Mouse (Mus musculus) kidney, embryonic 15.5 days (tissue): ENCODE data around the gene Cryba4. TPM values are rescaled to one million over a fixed set of nuclear protein-coding genes. Genes with fewer than 3 reads are reported as not detected.

Source experiments
- ATAC-seq: fragments of 200-750 bp; cut with Nextera tagmentation; replicated peaks from 2 replicates; pipeline ENCODE4 v1.8.0; 2017; ENCODE audit warnings: moderate TSS enrichment; ENCODE audit not compliant: low FRiP score
- H3K27ac ChIP-seq: fragments of 300-500 bp; sonication (generic); 2 replicates; pipeline ENCODE4 v1.5.1; 2015; ENCODE audit warnings: mild to moderate bottlenecking, inconsistent platforms
- H3K27me3 ChIP-seq: fragments of 300-500 bp; sonication (generic); 2 replicates; pipeline ENCODE4 v1.6.1; 2015; ENCODE audit warnings: inconsistent platforms
- H3K36me3 ChIP-seq: fragments of 300-500 bp; sonication (generic); 2 replicates; pipeline ENCODE4 v1.6.1; 2015; ENCODE audit warnings: inconsistent platforms
- H3K4me1 ChIP-seq: fragments of 300-500 bp; sonication (generic); 2 replicates; pipeline ENCODE4 v1.6.1; 2015; ENCODE audit warnings: inconsistent platforms
- H3K4me2 ChIP-seq: fragments of 300-500 bp; sonication (generic); 2 replicates; pipeline ENCODE4 v1.6.1; 2015; ENCODE audit warnings: moderate library complexity, mild to moderate bottlenecking, inconsistent platforms
- H3K4me3 ChIP-seq: fragments of 300-500 bp; sonication (generic); replicated peaks from 2 replicates; pipeline ENCODE4 v1.5.1; 2015; ENCODE audit warnings: mild to moderate bottlenecking, inconsistent platforms
- H3K9ac ChIP-seq: fragments of 300-500 bp; sonication (generic); 2 replicates; pipeline ENCODE4 v1.6.1; 2015; ENCODE audit warnings: mild to moderate bottlenecking, inconsistent platforms
- H3K9me3 ChIP-seq: fragments of 300-500 bp; sonication (generic); replicated peaks from 2 replicates; pipeline ENCODE4 v1.6.1; 2016; ENCODE audit warnings: inconsistent platforms
- WGBS: fragments of 180-500 bp; shearing (Covaris S2); methylation state at CpG from one replicate; pipeline ENCODE4 v1.1.7; 2015; ENCODE audit warnings: mixed read lengths; 5-methylcytosine and 5-hydroxymethylcytosine counted together
- polyA plus RNA-seq: library from polyadenylated mRNA; unstranded; fragments of >200 nt; fragmentation: Nextera tagmentation; extraction: Ambion mirVana; gene quantifications from 2 replicates; pipeline ENCODE4 v1.2.1, GENCODE M21; 2015

The Cryba4 gene
- polyA plus RNA-seq, 1 experiment from 2014 or later = 0.99 TPM

DNA sequence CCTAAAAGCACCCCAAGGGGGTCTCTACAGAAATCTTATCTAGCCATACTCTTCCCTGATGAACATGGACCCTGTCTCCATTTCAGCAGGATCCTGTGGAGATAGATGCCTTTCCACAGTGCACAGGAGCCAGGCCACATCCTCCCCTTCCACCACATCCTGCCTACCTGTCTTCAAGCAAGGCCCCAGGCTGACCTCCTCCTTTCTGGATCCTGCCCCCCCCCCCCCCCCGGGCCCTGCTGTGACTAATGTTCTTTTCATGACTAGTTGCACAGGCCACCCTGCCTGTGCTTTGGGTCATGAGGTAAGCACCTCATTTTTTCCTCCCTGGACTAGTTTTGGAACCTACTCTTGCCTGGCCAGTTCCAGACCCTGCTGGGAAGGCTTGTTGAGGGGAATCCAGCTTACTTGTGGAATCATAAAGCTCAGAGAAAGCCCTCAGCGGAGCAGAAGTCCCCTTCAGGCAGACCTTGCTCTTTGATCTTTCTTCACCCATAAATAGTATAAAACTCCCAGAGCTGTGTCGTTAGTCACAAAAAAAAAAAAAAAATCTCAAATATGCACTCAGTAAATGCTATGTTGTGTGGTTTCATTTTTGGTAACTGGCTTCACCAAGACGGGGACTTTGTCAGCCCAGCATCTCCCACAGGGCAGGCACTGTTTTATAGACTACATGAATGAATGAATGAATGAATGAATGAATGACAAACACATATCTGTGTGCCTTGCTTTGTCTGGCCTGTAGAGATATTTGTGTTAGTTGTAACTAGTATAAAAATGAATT is 22.9 kb upstream of the Cryba4 start:
- peak overlapping the region; percentile 27; the same call in 1 of the 2 replicates for H3K9ac ChIP-seq
- H3K27ac ChIP-seq = peak overlapping the region; percentile 72
- no peaks in the 10 kb centered on the region for H3K36me3 ChIP-seq
- WGBS = 46% methylated on average over 4 of the region's 4 CpGs
- ATAC-seq = no peak
- peak overlapping the region; percentile 75 for H3K4me2 ChIP-seq
- H3K9me3 ChIP-seq = no peaks in the 10 kb centered on the region
- no peaks in the 10 kb centered on the region for H3K27me3 ChIP-seq
- H3K4me3 ChIP-seq = peak overlapping the region; percentile 82; the same call in 1 of the 2 replicates
- peaks cover 79% of the 10 kb centered on the region for H3K4me1 ChIP-seq

GRCm38 (mm10) chr5:112273746-112274463 is 21.6 kb upstream of the Cryba4 start:
- no peak overlapping the region for H3K4me3 ChIP-seq
- H3K4me1 ChIP-seq = peaks cover 74% of the 10 kb centered on the region
- no peak for ATAC-seq
- H3K4me2 ChIP-seq = no peak overlapping the region
- H3K9ac ChIP-seq = no peak overlapping the region
- 0 out of 2 replicates have a peak overlapping the region, but pooled peaks have one; percentile 5 for H3K27ac ChIP-seq
- H3K27me3 ChIP-seq = 0 out of 2 replicates have a peak, but pooled peaks cover 6% of the 10 kb centered on the region
- 39% methylated on average over 2 of the region's 2 CpGs for whole genome bisulfite sequencing
- no peaks in the 10 kb centered on the region for H3K36me3 ChIP-seq
- H3K9me3 ChIP-seq = no peaks in the 10 kb centered on the region

- H3K9ac ChIP-seq = no peak overlapping the region
- H3K27ac ChIP-seq = peak overlapping the region; percentile 45; the same call in 1 of the 2 replicates
- H3K4me1 ChIP-seq = peaks cover 66% of the 10 kb centered on the region
- H3K36me3 ChIP-seq = no peaks in the 10 kb centered on the region
- H3K9me3 ChIP-seq = no peaks in the 10 kb centered on the region
- ATAC-seq = no peak
- H3K4me3 ChIP-seq = no peak overlapping the region
- no peak overlapping the region for H3K4me2 ChIP-seq
- H3K27me3 ChIP-seq = peaks cover 11% of the 10 kb centered on the region; the same call in 1 of the 2 replicates
- 62% methylated on average over 2 of the region's 2 CpGs for WGBS
Observed at GRCm38 (mm10) chr5:112272934-112273333, 20.6 kb upstream of the Cryba4 start.

DNA sequence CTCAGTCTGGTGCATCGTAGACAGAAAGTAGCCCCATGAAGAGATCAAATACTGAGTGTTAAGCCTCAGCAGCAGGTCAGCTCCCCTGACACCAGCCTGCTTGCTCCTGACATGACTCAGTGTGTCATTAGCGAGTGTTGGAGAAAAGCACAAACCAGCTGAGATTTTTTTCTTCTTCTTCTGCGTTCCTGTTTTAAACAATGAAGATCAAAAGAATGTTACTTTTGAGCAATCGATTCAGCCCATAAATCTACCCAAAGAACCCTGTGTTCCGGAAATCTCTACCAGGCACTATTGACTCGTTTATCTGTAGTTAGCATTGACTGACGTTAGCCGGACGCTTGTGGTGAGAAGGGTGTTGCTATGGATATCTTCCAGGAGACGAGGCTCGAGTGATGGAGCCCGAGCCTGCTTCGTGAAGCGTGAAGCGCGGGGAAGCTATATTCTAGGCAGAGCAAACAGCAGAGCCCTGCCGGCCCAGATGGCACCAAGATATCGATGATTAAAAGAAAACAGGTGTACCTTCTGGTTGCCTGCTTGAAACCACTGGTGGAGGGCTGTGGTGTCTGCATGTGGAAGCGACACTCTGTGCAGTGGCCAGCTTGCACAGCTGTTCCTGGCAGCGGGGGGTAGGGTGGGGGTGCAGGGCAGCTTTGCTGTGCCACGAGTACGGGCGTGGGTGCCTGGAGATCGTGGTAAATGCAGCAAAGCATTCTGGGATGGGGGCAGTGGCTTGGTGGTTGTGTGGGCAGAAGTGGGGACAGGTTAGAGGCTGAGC is 18.6 kb upstream of the Cryba4 start:
- no peak overlapping the region for H3K9ac ChIP-seq
- H3K27me3 ChIP-seq = peaks cover 19% of the 10 kb centered on the region; the same call in 1 of the 2 replicates
- 43% methylated on average over 24 of the region's 24 CpGs for WGBS
- ATAC-seq = no peak
- H3K27ac ChIP-seq = no peak overlapping the region
- H3K4me2 ChIP-seq = 0 out of 2 replicates have a peak overlapping the region, but pooled peaks have one; percentile 18
- H3K4me1 ChIP-seq = peaks cover 56% of the 10 kb centered on the region
- no peaks in the 10 kb centered on the region for H3K9me3 ChIP-seq
- no peaks in the 10 kb centered on the region for H3K36me3 ChIP-seq
- H3K4me3 ChIP-seq = no peak overlapping the region

DNA sequence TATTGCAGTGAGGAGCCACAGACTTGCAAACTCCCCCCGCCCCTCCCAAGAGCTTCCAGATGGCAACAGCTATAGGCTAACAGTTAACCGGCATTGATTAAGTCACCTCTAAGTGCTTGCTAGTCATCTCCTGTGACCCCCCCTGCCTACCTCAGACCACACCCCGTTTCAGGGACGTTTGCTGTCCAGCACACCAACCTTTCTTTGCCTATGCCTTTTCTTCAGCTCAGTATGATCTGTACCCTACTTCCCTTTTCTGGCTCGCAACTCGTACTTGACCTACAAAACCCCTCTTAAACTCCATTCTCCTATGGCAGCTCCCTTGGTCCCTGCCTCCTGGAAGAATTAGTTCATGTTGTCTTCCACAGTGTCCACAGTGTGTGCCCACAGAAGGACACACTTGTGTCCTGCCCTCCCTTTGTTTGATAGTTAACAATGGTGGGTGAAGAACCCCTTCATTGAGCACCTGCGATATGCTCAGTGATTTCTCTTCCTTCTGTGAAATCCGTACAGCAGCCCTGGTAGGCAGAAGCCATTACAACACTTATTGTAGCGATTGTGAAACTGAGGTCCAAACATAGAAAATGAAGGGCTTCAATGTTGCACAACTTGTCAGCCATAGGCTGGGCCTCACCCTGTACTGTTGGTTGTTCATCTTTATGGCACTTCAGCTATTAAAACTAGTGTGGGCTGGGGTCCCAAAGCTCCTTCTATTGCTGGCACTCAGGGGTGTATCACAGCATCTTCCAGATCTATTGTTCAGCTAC is 13.9 kb upstream of the Cryba4 start:
- 58% methylated on average over 9 of the region's 9 CpGs for WGBS
- Histone ChIP-seq H3K9me3 (no peaks in the 10 kb centered on the region), H3K4me2 (peak overlapping the region; percentile 43; the same call in 1 of the 2 replicates), H3K4me1 (peaks cover 26% of the 10 kb centered on the region), H3K9ac (no peak overlapping the region), H3K4me3 (no peak overlapping the region), H3K27ac (no peak overlapping the region), H3K27me3 (peaks cover 24% of the 10 kb centered on the region; the same call in 1 of the 2 replicates), H3K36me3 (no peaks in the 10 kb centered on the region)
- ATAC-seq = no peak

DNA sequence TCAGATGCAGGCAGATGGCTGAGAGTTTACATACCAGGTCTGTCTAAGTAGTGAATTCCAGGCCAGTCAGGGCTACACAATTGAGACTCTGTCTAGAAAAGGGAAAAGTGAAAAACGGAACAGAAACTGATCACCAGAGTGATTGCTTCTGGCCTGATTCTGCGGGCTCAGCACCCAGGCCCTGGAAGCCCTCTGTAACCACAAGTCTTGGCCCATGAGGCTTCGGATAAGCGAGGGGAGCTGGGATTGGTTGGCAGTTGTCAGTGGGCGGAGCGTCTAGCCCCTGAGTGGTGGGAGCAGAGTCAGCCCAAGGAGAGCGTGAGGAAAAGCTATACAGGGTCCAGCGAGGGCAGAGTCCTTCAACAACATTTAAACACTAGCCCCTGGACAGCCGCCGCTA is 13.2 kb upstream of the Cryba4 start:
- Histone ChIP-seq H3K36me3 (no peaks in the 10 kb centered on the region), H3K9me3 (no peaks in the 10 kb centered on the region), H3K27ac (no peak overlapping the region), H3K9ac (0 out of 2 replicates have a peak overlapping the region, but pooled peaks have one; percentile 21), H3K27me3 (peaks cover 24% of the 10 kb centered on the region; the same call in 1 of the 2 replicates), H3K4me2 (peak overlapping the region; percentile 43; the same call in 1 of the 2 replicates), H3K4me3 (no peak overlapping the region), H3K4me1 (peaks cover 19% of the 10 kb centered on the region)
- 6% methylated on average over 10 of the region's 10 CpGs for WGBS
- peak; percentile 66 for ATAC-seq

DNA sequence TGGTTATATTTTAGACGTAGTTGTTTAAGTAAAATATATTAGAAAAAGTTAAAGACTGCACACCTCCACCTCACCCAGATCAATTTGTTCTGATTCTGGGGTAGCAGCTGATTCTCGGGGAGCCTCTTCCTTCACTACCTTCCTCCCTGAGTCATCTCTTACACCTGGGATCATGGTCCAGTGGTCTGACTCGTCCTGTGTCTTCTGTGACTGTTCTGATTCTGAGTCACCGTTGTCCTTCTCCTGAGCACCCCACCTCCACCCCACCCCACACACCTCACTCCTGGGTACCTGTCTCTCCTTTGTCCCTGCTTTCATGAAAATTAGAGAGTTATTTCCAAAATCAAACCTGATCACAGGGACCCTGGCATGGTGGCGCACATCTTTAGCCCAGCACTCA is 12.8 kb upstream of the Cryba4 start:
- Histone ChIP-seq H3K9ac (0 out of 2 replicates have a peak overlapping the region, but pooled peaks have one; percentile 21), H3K36me3 (no peaks in the 10 kb centered on the region), H3K4me1 (peaks cover 18% of the 10 kb centered on the region), H3K27ac (no peak overlapping the region), H3K4me2 (no peak overlapping the region), H3K4me3 (no peak overlapping the region), H3K9me3 (no peaks in the 10 kb centered on the region), H3K27me3 (peaks cover 24% of the 10 kb centered on the region; the same call in 1 of the 2 replicates)
- no peak for ATAC-seq
- 79% methylated on average over 5 of the region's 5 CpGs for WGBS

- no peak for ATAC-seq
- no peak overlapping the region for H3K4me2 ChIP-seq
- no peaks in the 10 kb centered on the region for H3K36me3 ChIP-seq
- H3K27me3 ChIP-seq = peaks cover 20% of the 10 kb centered on the region; the same call in 1 of the 2 replicates
- no peak overlapping the region for H3K27ac ChIP-seq
- H3K4me1 ChIP-seq = peaks cover 12% of the 10 kb centered on the region
- H3K9ac ChIP-seq = no peak overlapping the region
- H3K4me3 ChIP-seq = no peak overlapping the region
- 75% methylated on average over 7 of the region's 7 CpGs for WGBS
- no peaks in the 10 kb centered on the region for H3K9me3 ChIP-seq
Observed at GRCm38 (mm10) chr5:112264099-112264498, 11.8 kb upstream of the Cryba4 start.

DNA sequence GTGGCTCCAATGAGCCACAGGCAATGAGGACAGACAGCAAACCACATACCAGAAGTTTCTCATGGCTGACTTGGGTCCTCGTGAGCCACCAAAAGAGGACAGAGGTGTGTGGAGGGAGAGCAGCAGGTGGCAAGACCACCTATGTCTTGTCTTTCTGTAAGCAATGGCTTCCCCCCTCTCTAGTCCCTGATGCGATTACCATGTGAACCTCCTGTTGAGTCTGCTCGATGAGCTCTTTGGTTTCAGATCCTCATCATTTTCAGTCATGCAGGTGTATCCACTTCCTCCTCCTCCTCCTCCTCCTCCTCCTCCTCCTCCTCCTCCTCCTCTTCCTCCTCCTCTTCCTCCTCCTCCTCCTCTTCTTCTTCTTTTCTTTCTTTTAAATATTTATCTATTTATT is 8.5 kb upstream of the Cryba4 start:
- WGBS = 86% methylated on average over 3 of the region's 3 CpGs
- ATAC-seq = no peak
- no peak overlapping the region for H3K27ac ChIP-seq

DNA sequence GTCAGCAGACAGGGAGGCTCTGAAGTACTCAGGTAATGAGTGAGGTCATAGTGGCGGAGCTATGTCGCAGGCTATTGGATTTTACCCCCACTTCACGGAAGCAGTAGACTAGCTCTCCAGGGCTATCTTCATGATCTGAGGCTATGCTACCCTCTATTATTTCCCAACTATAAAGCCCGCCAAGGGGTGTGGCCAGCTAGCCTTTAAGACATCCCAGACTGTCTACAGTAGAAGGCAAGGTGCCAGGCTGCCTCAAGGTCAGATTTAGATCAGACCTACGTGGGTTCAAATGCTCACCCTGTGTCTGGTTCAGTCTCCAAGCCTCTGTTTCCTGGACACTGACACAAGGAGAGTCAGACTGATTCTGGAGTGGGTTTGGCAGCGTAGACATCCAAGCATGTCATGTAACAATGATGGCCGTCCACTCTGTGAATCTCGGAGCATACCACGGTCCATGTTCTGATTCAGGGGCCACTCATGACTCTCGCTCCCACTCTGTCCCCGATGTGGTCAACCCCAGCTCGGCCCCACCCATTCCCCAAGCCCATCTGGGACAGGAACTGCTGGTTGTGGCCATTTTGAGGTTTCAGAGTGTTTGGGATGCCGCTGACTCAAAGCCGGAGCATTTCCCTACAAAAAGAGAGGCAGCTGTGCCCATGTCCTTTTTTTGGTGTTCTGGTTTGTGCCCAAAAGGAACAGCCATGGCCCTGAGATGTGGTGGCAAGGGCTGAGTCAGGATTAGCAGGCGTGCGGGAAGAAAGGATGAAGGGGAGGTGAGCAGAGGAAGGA is 7.7 kb upstream of the Cryba4 start:
- no peak for ATAC-seq
- WGBS = 82% methylated on average over 16 of the region's 16 CpGs

More for the DNA sequence above, 8.5 kb upstream of the Cryba4 start:
- Histone ChIP-seq H3K36me3 (no peaks in the 10 kb centered on the region), H3K9me3 (no peaks in the 10 kb centered on the region), H3K4me1 (peaks cover 30% of the 10 kb centered on the region), H3K9ac (no peak overlapping the region), H3K4me3 (no peak overlapping the region), H3K27me3 (0 out of 2 replicates have a peak, but pooled peaks cover 5% of the 10 kb centered on the region), H3K4me2 (no peak overlapping the region)

More for the DNA sequence above, 7.7 kb upstream of the Cryba4 start:
- H3K4me1 ChIP-seq = peaks cover 30% of the 10 kb centered on the region
- no peak overlapping the region for H3K9ac ChIP-seq
- no peaks in the 10 kb centered on the region for H3K36me3 ChIP-seq
- no peaks in the 10 kb centered on the region for H3K9me3 ChIP-seq
- H3K4me3 ChIP-seq = no peak overlapping the region
- H3K27me3 ChIP-seq = 0 out of 2 replicates have a peak, but pooled peaks cover 5% of the 10 kb centered on the region
- H3K27ac ChIP-seq = no peak overlapping the region
- no peak overlapping the region for H3K4me2 ChIP-seq
